Mouse (Mus musculus): ENCODE data around the gene Rab11fip2. TPM values are rescaled to one million over a fixed set of nuclear protein-coding genes. Genes with fewer than 3 reads are reported as not detected.

Gene Rab11fip2
- total and polyA plus RNA-seq, 3 experiments = 2.6 to 4.5 (median 3.1) TPM

GRCm38 (mm10) chr19:59898301-59898700 is 45.2 kb downstream of the Rab11fip2 start:
- no peak overlapping the region for H3K4me3 ChIP-seq (replicated peaks in 1 of 3; ENCODE audit: low read depth in 2 of 3, low read length in 2 of 3, poor library complexity in 1 of 3)
- no peak for DNase-seq (ENCODE audit: extremely low read depth)
- H3K9me3 ChIP-seq (replicated peaks; ENCODE audit: low read length) = no peaks in the 10 kb centered on the region
- H3K4me1 ChIP-seq (ENCODE audit: control insufficient read depth in 1 of 2, insufficient read depth in 2 of 2) = no peaks in the 10 kb centered on the region
- dilution Hi-C loops (cut with MboI; ENCODE audit: extremely low pct_ligation_motif_present, extremely low pct_unique_long_range_greater_than_20kb, low sequenced_read_pairs) (no loop called here), in situ Hi-C loops (cut with MboI; ENCODE audit: low pct_ligation_motif_present, low pct_unique_long_range_greater_than_20kb, low sequenced_read_pairs) (no loop called here)
- H3K27ac ChIP-seq (ENCODE audit: insufficient read depth, low read depth) = no peak overlapping the region
- H3K36me3 ChIP-seq (replicated peaks in 1 of 2; ENCODE audit: control insufficient read depth in 1 of 2, insufficient read depth in 1 of 2, low read length in 1 of 2) = peaks cover 0 to 8% of the 10 kb centered on the region in 2 experiments
- no peaks in the 10 kb centered on the region for H3K79me2 ChIP-seq (replicated peaks; ENCODE audit: control insufficient read depth, extremely low read depth, insufficient read depth, poor library complexity, severe bottlenecking)
- no peak overlapping the region for H3K9ac ChIP-seq (ENCODE audit: insufficient read depth, low read depth)
- H3K27me3 ChIP-seq (replicated peaks) = no peaks in the 10 kb centered on the region
- TF ChIP-seq POLR2AphosphoS2 (IDR thresholded peaks at IDR 0.05; ENCODE audit: low read depth, low read length) = no peak
- no peak for TF ChIP-seq E2F4 (IDR thresholded peaks at IDR 0.05; ENCODE audit: insufficient replicate concordance, low read depth, low read length)
- no peak for TF ChIP-seq ZKSCAN1 (IDR thresholded peaks at IDR 0.05; ENCODE audit: borderline replicate concordance, low read depth, low read length)
- TF ChIP-seq USF2 (conservative IDR thresholded peaks at IDR 0.05; ENCODE audit: low read depth, low read length) = no peak
- no peak for TF ChIP-seq KAT2A (IDR thresholded peaks at IDR 0.05; ENCODE audit: insufficient replicate concordance, low read length)
- no peak for TF ChIP-seq ZMIZ1 (IDR thresholded peaks at IDR 0.05; ENCODE audit: low read depth, low read length)
- TF ChIP-seq NRF1 (IDR thresholded peaks at IDR 0.05; ENCODE audit: low read depth, low read length) = no peak
- TF ChIP-seq TCF12 (IDR thresholded peaks at IDR 0.05; ENCODE audit: low read depth, low read length) = no peak
- TF ChIP-seq MAFK (IDR thresholded peaks at IDR 0.05; ENCODE audit: insufficient replicate concordance, low read length) = no peak
- TF ChIP-seq USF1 (IDR thresholded peaks at IDR 0.05; ENCODE audit: low read depth, low read length) = no peak
- TF ChIP-seq JUND (conservative IDR thresholded peaks at IDR 0.05; ENCODE audit: low read depth, low read length) = no peak
- no peak for TF ChIP-seq IRF4 (IDR thresholded peaks at IDR 0.05; ENCODE audit: low read depth, low read length)
- no peak for TF ChIP-seq ZC3H11A (IDR thresholded peaks at IDR 0.05; ENCODE audit: low read depth, low read length)
- TF ChIP-seq UBTF (IDR thresholded peaks at IDR 0.05; ENCODE audit: low read depth, low read length) = no peak
- TF ChIP-seq ZNF384 (IDR thresholded peaks at IDR 0.05; ENCODE audit: low read depth, low read length) = no peak
- TF ChIP-seq RCOR1 (conservative IDR thresholded peaks at IDR 0.05; ENCODE audit: low read depth, low read length) = no peak
- TF ChIP-seq ETS1 (conservative IDR thresholded peaks at IDR 0.05; ENCODE audit: low read depth, low read length) = no peak
- no peak for TF ChIP-seq NELFE (IDR thresholded peaks at IDR 0.05; ENCODE audit: low read depth, low read length)
- TF ChIP-seq CHD2 (IDR thresholded peaks at IDR 0.05; ENCODE audit: low read length) = no peak
- no peak for TF ChIP-seq MXI1 (IDR thresholded peaks at IDR 0.05; ENCODE audit: low read depth, low read length)
- H3K4me2 ChIP-seq (ENCODE audit: insufficient read depth, low read depth, poor library complexity, severe bottlenecking) = no peak overlapping the region

GRCm38 (mm10) chr19:59889383-59889782 is 54.1 kb downstream of the Rab11fip2 start:
- Histone ChIP-seq H3K9me3 (replicated peaks; ENCODE audit: low read length) (no peaks in the 10 kb centered on the region), H3K36me3 (replicated peaks in 1 of 2; ENCODE audit: control insufficient read depth in 1 of 2, insufficient read depth in 1 of 2, low read length in 1 of 2) (no peaks in the 10 kb centered on the region), H3K4me3 (replicated peaks in 1 of 3; ENCODE audit: low read depth in 2 of 3, low read length in 2 of 3, poor library complexity in 1 of 3) (no peak overlapping the region), H3K4me1 (ENCODE audit: control insufficient read depth in 1 of 2, insufficient read depth in 2 of 2) (peaks cover 0 to 10% of the 10 kb centered on the region in 2 experiments; a peak in 1 of 4 replicates), H3K27ac (ENCODE audit: insufficient read depth, low read depth) (no peak overlapping the region), H3K79me2 (replicated peaks; ENCODE audit: control insufficient read depth, extremely low read depth, insufficient read depth, poor library complexity, severe bottlenecking) (no peaks in the 10 kb centered on the region), H3K9ac (ENCODE audit: insufficient read depth, low read depth) (no peak overlapping the region), H3K4me2 (ENCODE audit: insufficient read depth, low read depth, poor library complexity, severe bottlenecking) (no peak overlapping the region), H3K27me3 (replicated peaks) (no peaks in the 10 kb centered on the region)
- in situ Hi-C loops (cut with MboI; ENCODE audit: low pct_ligation_motif_present, low pct_unique_long_range_greater_than_20kb, low sequenced_read_pairs) = no loop called here
- dilution Hi-C loops (cut with MboI; ENCODE audit: extremely low pct_ligation_motif_present, extremely low pct_unique_long_range_greater_than_20kb, low sequenced_read_pairs) = no loop called here
- no peak for TF ChIP-seq ZC3H11A (IDR thresholded peaks at IDR 0.05; ENCODE audit: low read depth, low read length)
- no peak for TF ChIP-seq POLR2A (IDR thresholded peaks at IDR 0.05; ENCODE audit: low read depth, low read length)
- no peak for TF ChIP-seq HCFC1 (IDR thresholded peaks at IDR 0.05; ENCODE audit: low read depth, low read length)
- TF ChIP-seq GABPA (IDR thresholded peaks at IDR 0.05; ENCODE audit: insufficient replicate concordance, low read depth, low read length) = no peak
- TF ChIP-seq CHD2 (IDR thresholded peaks at IDR 0.05; ENCODE audit: low read length) = no peak
- TF ChIP-seq ZNF384 (IDR thresholded peaks at IDR 0.05; ENCODE audit: low read depth, low read length) = no peak
- TF ChIP-seq SIN3A (IDR thresholded peaks at IDR 0.05; ENCODE audit: low read length) = no peak
- no peak for TF ChIP-seq ZKSCAN1 (IDR thresholded peaks at IDR 0.05; ENCODE audit: borderline replicate concordance, low read depth, low read length)
- TF ChIP-seq JUN (IDR thresholded peaks at IDR 0.05; ENCODE audit: insufficient read depth, low read depth, low read length) = no peak
- no peak for TF ChIP-seq BHLHE40 (IDR thresholded peaks at IDR 0.05; ENCODE audit: low read depth, low read length)
- TF ChIP-seq POLR2AphosphoS2 (IDR thresholded peaks at IDR 0.05; ENCODE audit: low read depth, low read length) = no peak
- TF ChIP-seq USF2 (conservative IDR thresholded peaks at IDR 0.05; ENCODE audit: low read depth, low read length) = no peak
- no peak for TF ChIP-seq ELF1 (IDR thresholded peaks at IDR 0.05; ENCODE audit: low read depth, low read length)
- no peak for DNase-seq (ENCODE audit: extremely low read depth)
